Mouse (Mus musculus) heart, postnatal 25 days (tissue): ENCODE measurements around the gene C3. TPM values are rescaled to one million over a fixed set of nuclear protein-coding genes. Genes with fewer than 3 reads are reported as not detected.
A peak's percentile ranks its signal among the peaks of the same experiment; 100 is the strongest.

Source experiments
- DNase-seq: peaks from one replicate; pipeline ENCODE4 v3.0.0; 2022; ENCODE audit warnings: low spot score
- intact Hi-C: fragments of 180-260 bp; cut with DNase I; formaldehyde crosslinking; loops from one replicate; pipeline ENCODE4 v1.15.1; 2025
- total RNA-seq, 2 experiments: library from RNA; stranded (reverse); gene quantifications; 2 replicates each; pipeline ENCODE4 v1.2.3; 2021

C3 gene
- 10 to 100 TPM; 47.1 to 80.7 TPM for total RNA-seq

- no peak for DNase-seq
- intact Hi-C loops: no loop called here
These were observed at the start of gene C3 for GRCm38 (mm10) chr17:57228014-57228413. Gene C3 (minus strand): TSS chr17:57228136.

DNA sequence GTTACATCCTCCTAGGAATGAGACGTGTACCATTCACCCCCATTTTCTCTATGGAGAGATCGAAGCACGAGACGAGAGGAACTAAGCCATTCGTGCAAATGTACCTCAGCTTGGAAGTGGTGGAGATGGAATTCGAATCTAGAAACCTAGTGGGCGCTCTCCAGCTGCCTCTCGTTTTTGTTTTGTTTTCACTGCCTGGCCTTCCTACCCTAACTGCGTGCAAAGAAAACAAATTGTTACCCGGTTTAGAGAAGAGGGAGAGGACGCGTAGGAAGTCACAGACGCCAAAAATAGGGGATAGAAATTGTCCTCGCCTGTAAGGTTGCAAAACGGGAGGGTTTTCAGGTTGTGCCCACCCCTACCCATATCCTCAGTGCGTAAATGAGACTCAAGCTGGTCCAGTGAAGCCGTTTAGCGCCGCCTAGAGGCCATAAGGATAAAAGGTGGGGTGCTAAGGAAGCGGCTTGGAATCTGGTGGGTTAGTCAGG, 48.7 kb upstream of the C3 start:
- intact Hi-C loops: loop anchor here (1.0 to 5.0 kb wide), 2 partner anchors 57 to 179 kb away; no protein-coding TSS in a partner anchor
- DNase-seq: peak; percentile 58

DNA sequence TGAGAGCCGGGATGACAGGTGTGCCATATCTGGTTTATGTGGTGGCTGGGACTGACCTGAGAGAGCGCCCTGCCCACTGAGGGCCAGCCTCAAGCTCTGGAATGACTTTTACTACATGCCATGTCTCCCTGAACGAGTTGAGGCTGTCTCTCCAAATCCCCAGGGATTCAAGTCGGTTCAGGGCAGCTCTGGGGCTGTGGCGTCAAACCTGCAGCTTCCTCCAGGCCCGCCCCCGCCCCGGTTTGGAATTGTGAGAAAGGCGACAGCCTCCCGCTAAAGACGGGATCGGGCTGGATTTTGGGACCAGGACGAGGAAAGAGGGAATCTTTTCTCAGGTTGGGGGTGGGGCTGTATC, 48.0 kb upstream of the C3 start:
- no peak for DNase-seq
- intact Hi-C loops: loop anchor here (2.0 to 5.0 kb wide), 2 partner anchors 25 to 179 kb away; no protein-coding TSS in a partner anchor

DNA sequence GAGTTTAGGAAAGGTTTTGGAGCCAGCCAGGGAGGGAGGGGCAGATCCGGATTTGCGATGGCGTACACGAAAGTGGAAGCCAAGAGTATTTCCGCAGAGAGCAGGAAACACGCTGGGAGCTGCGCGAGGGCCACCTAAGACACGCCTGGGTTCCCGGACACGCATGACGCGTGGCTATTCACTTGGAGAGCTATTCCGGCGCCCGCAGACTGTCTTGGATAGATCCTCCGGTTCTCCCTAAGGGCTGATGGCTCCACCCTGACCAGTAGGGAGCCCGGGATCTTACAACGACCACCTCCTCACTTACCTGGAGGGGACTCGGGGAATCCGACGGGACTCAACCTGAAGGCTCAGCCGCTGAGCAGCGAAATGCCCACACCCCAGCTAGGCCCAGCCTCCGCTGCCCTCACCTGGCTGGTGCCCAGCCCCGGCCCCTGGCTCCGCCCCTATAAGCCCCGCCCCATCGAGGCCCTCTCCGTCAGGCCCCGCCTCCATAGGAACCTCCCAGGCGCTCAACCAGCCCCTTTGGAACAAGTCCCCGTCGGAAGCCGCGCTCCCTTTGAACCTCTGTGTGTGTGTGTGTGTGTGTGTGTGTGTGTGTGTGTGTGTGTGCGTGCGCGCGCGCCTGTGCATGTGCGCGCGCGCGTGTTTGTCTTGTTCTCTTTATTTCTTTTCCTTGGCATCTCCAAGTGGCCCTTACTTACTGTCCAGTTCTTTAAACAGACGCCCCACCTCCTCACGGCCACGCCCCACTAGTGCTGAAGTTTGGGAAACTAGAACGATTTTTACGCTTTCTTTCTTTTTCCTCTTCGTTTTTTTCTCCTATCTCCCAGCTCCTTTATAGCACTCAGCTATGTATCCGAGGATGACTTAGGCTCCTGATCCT, 47.4 kb upstream of the C3 start:
- intact Hi-C loops: loop anchor here (2.0 to 5.0 kb wide), 2 partner anchors 25 to 178 kb away; no protein-coding TSS in a partner anchor
- peak; percentile 85 for DNase-seq

DNA sequence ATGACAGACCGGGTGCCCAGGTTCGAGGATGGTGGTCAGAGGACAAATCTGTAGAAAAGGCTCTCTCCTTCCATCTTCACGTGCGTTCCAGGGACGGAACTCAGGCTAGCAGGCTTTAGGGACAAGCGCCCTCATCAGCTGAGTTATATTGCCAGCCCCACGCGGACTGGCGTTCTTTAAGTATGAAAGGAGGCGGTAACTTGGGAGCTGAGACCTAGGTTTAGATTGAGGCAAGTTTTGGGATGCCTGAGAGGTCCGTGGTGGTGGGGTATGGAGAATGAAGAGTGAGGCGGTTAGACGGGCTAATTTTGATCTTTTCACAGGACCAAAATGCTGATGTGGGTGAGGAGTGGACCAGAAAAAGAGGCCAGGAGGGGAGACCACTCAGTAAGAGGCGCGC, 46.8 kb upstream of the C3 start:
- DNase-seq: no peak
- intact Hi-C loops: loop anchor here (2.0 to 5.0 kb wide), 2 partner anchors 24 to 177 kb away; no protein-coding TSS in a partner anchor

- intact Hi-C loops: loop anchor here (2.0 kb wide), 1 partner anchor 23 kb away; no protein-coding TSS in a partner anchor
- no peak for DNase-seq
These were observed 45.9 kb upstream of the C3 start for GRCm38 (mm10) chr17:57273846-57274245.

- intact Hi-C loops: no loop called here
- no peak for DNase-seq
These were observed 43.4 kb upstream of the C3 start for GRCm38 (mm10) chr17:57271301-57271700.

GRCm38 (mm10) chr17:57267556-57268126, 39.7 kb upstream of the C3 start:
- DNase-seq: peak; percentile 49
- intact Hi-C loops: no loop called here

GRCm38 (mm10) chr17:57264972-57265945, 37.3 kb upstream of the C3 start:
- peak; percentile 74 for DNase-seq
- intact Hi-C loops: no loop called here

GRCm38 (mm10) chr17:57264164-57264563, 36.2 kb upstream of the C3 start:
- intact Hi-C loops: no loop called here
- no peak for DNase-seq

DNA sequence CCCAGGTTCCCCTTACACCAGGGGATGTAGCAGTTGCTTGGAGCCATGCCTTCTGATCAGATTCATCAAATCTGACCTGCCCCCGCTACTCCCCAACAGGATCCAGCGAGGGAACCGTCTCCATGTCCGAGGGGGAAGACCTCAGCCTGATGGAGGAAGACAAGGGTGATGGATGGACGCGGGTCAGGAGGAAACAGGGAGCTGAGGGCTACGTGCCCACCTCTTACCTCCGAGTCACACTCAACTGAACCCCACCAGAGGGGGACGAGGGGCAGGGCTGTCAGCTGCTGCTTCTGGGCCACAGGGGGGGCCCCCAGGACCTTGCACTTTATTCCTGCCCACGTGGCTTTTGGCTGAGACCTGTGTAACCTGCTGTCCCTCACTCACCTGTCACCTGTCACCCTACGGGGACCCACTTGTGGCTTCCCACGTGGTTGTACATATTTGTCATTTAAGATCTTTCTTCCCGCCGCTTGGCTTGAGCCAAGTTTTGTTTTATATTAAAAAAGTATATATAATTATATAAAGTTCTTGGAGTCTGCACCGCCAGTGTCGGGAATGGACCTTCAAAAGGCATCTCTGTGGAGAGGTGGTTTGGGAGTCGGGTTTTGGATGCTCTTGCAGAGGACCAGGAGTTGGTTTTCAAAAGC, 35.1 kb upstream of the C3 start:
- no peak for DNase-seq
- intact Hi-C loops: no loop called here

DNA sequence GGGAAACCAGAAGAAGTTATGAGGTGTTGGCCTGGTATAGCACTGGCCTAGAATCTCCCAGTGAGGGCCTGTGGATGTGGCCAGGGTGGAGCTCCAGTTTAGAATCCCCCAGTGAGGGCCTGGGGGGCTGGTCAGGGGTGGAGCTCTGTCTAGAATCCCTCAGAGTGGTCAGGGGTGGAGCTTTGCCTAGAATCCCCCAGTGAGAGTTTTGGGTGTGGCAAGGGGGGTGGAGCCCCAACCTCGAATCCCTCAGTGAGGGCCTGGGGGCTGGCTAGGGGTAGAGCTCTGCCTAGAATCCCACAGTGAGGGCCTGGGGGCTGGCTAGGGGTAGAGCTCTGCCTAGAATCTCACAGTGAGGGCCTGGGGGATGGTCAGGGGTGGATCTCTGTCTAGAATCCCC, 33.9 kb upstream of the C3 start:
- no peak for DNase-seq
- intact Hi-C loops: no loop called here

DNA sequence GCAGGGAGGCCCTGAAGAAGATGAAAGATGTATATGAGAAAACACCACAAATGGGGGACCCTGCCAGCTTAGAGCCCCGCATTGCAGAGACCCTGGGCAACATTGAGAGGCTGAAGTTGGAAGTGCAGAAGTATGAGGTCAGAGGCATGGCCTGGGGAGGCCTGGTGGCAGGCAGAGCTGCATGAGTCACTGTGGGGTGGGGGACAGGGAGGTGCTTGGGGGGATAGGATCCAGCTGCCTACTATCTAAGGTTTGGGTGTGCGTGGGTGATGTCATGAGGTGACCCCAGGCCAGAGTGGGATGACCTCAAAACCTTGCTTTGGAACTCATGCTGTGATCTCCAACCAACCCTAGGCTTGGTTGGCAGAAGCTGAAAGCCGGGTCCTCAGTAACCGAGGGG, 33.4 kb upstream of the C3 start:
- intact Hi-C loops: no loop called here
- DNase-seq: no peak

GRCm38 (mm10) chr17:57260351-57260750, 32.4 kb upstream of the C3 start:
- intact Hi-C loops: no loop called here
- DNase-seq: no peak

DNA sequence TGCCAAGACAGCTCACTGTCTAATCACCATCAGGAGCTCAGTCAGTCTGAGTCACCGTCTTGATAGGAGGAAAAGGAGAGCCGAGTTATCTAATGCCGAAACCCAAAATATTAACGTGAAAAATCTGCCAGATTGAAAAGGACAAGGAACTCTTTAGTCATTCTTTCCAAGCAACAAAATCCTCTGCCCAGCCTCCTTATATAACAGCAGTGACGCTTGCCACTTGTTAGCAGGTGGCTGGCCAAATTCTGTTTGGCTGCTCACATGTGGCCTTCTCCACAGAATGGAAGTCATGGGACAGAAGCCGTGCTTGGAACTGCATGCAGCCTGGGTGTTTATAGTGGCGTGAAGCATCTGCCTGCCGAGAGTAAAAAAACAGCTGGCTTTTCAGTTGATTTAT, 31.8 kb upstream of the C3 start:
- DNase-seq: peak; percentile 67
- intact Hi-C loops: loop anchor here (5.0 to 10.0 kb wide), 2 partner anchors 262 to 445 kb away; partner anchors contain the start of gene Alkbh7

- DNase-seq: no peak
- intact Hi-C loops: loop anchor here (5.0 to 10.0 kb wide), 2 partner anchors 261 to 443 kb away; partner anchors contain the start of gene Alkbh7
These were observed 30.3 kb upstream of the C3 start for GRCm38 (mm10) chr17:57258191-57258590.

DNA sequence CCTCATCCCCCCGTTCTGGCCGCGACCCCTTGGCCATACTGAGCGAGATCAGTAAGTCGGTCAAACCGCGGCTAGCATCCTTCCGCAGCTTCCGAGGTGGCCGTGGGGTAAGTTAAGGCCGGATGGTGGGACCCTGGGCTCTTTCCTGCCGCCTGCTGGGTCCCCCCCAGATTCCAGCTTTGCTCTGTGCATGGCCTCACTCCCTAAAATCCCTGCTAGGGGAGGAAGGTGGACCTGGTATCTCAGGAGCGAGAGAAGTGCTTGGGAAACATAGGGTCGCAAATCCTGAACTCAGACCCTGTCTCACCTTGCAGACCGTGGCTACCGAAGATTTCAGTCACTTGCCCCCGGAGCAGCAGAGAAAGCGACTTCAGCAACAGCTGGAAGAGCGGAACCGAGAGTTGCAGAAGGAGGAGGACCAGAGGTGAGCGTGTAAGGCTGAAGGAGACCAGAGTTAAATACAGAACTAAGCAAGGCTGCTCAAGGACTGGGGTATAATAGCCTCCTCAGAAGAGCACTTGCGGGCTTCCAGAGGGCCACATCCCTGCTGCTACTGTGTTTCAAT, 29.1 kb upstream of the C3 start:
- DNase-seq: no peak
- intact Hi-C loops: loop anchor here (5.0 to 10.0 kb wide), 2 partner anchors 260 to 442 kb away; partner anchors contain the start of gene Alkbh7

GRCm38 (mm10) chr17:57255354-57255753, 27.4 kb upstream of the C3 start:
- intact Hi-C loops: loop anchor here (5.0 to 10.0 kb wide), 2 partner anchors 258 to 441 kb away; partner anchors contain the start of gene Alkbh7
- peak; percentile 44 for DNase-seq

DNA sequence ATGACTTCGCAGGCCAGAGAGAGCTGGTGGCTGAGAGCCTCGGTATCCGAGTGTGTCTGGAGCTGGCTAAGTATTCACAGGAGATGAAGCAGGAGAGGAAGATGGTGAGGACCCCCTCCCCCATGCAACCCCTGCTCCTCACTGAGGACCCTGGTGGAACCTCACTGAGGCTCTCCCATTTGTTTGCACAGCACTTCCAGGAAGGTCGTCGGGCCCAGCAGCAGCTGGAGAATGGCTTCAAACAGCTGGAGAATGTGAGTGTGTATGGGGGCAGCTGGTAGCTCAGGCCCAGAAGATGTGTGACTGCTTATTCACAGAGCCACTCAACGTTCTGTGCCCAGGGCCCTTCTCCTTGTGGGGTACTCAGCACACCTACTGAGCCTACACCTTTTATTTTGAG, 25.4 kb upstream of the C3 start:
- DNase-seq: no peak
- intact Hi-C loops: loop anchor here (10.0 kb wide), 1 partner anchor 439 kb away; no protein-coding TSS in a partner anchor
